Mouse (Mus musculus): ENCODE measurements around the gene Arhgap33.
A peak's percentile ranks its signal among the peaks of the same experiment; 100 is the strongest.
"Not testable (repeated sequence)": the region's sequence is repeated elsewhere in the genome, so short reads cannot be mapped to it uniquely, and the experiment has no call there.

Gene Arhgap33

GRCm38 (mm10) chr7:30495506-30496042, 39.3 kb downstream of the Arhgap33 start:
- not testable (repeated sequence) for DNase-seq (ENCODE audit: low read depth, low spot score)

- no peak for DNase-seq (ENCODE audit: low read depth, low spot score)
Observed at GRCm38 (mm10) chr7:30493401-30493931, 41.4 kb downstream of the Arhgap33 start, which contains the start of gene Prodh2. Gene Prodh2 (plus strand): TSS chr7:30493622.

GRCm38 (mm10) chr7:30492765-30493164, 42.1 kb downstream of the Arhgap33 start:
- DNase-seq (ENCODE audit: low read depth, low spot score), result peak; percentile 53

- DNase-seq (ENCODE audit: low read depth, low spot score), result no peak
Observed at GRCm38 (mm10) chr7:30490957-30491307, 43.9 kb downstream of the Arhgap33 start.

- peak; percentile 29 for DNase-seq (ENCODE audit: low read depth, low spot score)
Observed at GRCm38 (mm10) chr7:30490251-30490956, 44.5 kb downstream of the Arhgap33 start.

GRCm38 (mm10) chr7:30484250-30484649, 50.6 kb downstream of the Arhgap33 start:
- DNase-seq (ENCODE audit: low read depth, low spot score), result peak; percentile 60

DNA sequence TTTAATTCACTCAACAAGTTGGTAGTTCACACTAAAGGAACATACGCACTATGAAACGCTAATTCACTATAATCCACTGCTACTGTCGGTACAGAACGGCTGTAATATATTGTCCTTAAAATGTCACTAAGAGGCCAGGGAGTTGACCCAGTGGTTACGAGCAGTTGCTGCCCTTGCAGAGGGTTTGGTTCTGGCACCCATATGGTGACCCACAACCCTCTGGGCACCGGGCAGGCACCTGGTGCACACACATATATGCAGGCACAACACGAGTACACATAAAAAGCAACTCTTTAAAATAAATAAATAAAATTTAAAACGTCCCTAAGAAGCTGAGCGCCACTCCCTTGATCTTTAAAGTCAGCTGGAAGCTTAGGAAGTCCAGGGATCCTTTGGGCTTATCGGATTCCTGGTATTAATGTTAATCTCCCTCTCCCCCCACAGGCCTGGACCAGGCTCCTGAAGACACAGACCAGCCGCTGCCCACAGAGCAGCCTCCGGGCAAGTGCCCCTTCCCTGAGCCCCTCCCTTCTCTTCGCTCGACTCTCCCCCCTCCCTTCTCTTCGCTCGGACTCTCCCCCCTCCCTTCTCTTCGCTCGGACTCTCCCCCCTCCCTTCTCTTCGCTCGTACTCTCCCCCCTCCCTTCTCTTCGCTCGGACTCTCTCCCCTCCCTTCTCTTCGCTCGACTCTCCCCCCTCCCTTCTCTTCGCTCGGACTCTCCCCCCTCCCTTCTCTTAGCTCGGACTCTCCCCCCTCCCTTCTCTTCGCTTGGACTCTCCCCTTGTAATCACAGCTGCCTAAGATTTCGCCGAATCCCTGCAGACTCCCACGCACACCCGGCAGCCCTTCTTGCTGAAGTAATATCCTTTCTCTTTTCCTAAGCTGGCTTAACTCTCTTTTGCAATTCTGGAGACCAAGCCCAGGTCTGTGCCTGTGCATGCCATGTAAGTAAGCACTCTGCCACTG, 57.2 kb downstream of the Arhgap33 start:
- peak; percentile 30 for DNase-seq (ENCODE audit: low read depth, low spot score)

- DNase-seq (ENCODE audit: low read depth, low spot score), result not testable (repeated sequence)
Observed at GRCm38 (mm10) chr7:30476136-30476535, 58.7 kb downstream of the Arhgap33 start.

GRCm38 (mm10) chr7:30474999-30475398, 59.9 kb downstream of the Arhgap33 start:
- no peak for DNase-seq (ENCODE audit: low read depth, low spot score)

GRCm38 (mm10) chr7:30472411-30472810, 62.4 kb downstream of the Arhgap33 start:
- no peak for DNase-seq (ENCODE audit: low read depth, low spot score)
